Mouse (Mus musculus) c-Kit-positive CD71-positive TER-119-positive erythroid progenitor cells, embryonic 14.5 days (primary cell): ENCODE measurements around the gene Cyp27b1.
"Not testable (repeated sequence)": the region's sequence is repeated elsewhere in the genome, so short reads cannot be mapped to it uniquely, and the experiment has no call there.

Experiments
- DNase-seq: peaks from one replicate; pipeline ENCODE4 v3.0.0-alpha.2; 2013; ENCODE audit warnings: low spot score

Cyp27b1 gene

GRCm38 (mm10) chr10:127049395-127050118 lies 1.5 kb downstream of the Cyp27b1 start:
- no peak for DNase-seq

GRCm38 (mm10) chr10:127050119-127050474 lies 2.0 kb downstream of the Cyp27b1 start:
- DNase-seq = no peak

GRCm38 (mm10) chr10:127054646-127055045 lies 6.6 kb downstream of the Cyp27b1 start:
- DNase-seq = no peak

GRCm38 (mm10) chr10:127055406-127055805 lies 7.4 kb downstream of the Cyp27b1 start:
- no peak for DNase-seq

GRCm38 (mm10) chr10:127056490-127056889 lies 8.4 kb downstream of the Cyp27b1 start:
- DNase-seq = no peak

- DNase-seq = peak; percentile 60
Measured at GRCm38 (mm10) chr10:127058161-127058560, 10.1 kb downstream of the Cyp27b1 start.

GRCm38 (mm10) chr10:127058708-127059107 lies 10.7 kb downstream of the Cyp27b1 start:
- no peak for DNase-seq

- DNase-seq = no peak
Measured at GRCm38 (mm10) chr10:127059174-127059967, 11.3 kb downstream of the Cyp27b1 start.

- no peak for DNase-seq
Measured at GRCm38 (mm10) chr10:127059968-127060916, 12.2 kb downstream of the Cyp27b1 start, which contains the start of gene March9. Gene March9 (minus strand): TSS chr10:127060184.

- DNase-seq = no peak
Measured at GRCm38 (mm10) chr10:127061085-127061484, 13.0 kb downstream of the Cyp27b1 start.

GRCm38 (mm10) chr10:127061513-127061912 lies 13.5 kb downstream of the Cyp27b1 start:
- no peak for DNase-seq

- not testable (repeated sequence) for DNase-seq
Measured at GRCm38 (mm10) chr10:127062101-127062500, 14.1 kb downstream of the Cyp27b1 start.

- DNase-seq = no peak
Measured at GRCm38 (mm10) chr10:127062503-127062902, 14.5 kb downstream of the Cyp27b1 start.

- peak; percentile 95 for DNase-seq
Measured at GRCm38 (mm10) chr10:127063239-127063872, 15.3 kb downstream of the Cyp27b1 start, which contains the start of gene Cdk4. Gene Cdk4 (plus strand): TSS chr10:127063534.

- DNase-seq = no peak
Measured at GRCm38 (mm10) chr10:127063913-127064870, 16.1 kb downstream of the Cyp27b1 start.

GRCm38 (mm10) chr10:127065981-127066380 lies 17.9 kb downstream of the Cyp27b1 start:
- DNase-seq = no peak

GRCm38 (mm10) chr10:127066519-127067018 lies 18.5 kb downstream of the Cyp27b1 start:
- DNase-seq = no peak

- no peak for DNase-seq
Measured at GRCm38 (mm10) chr10:127068360-127069038, 20.4 kb downstream of the Cyp27b1 start.
